Mouse (Mus musculus) left cerebral cortex, adult 11 months (tissue): Measurements from ENCODE around the gene Dpm3.
A peak's percentile ranks its signal among the peaks of the same experiment; 100 is the strongest.
"Not testable (repeated sequence)": the region's sequence is repeated elsewhere in the genome, so short reads cannot be mapped to it uniquely, and the experiment has no call there.

Experiments used
- DNase-seq: peaks from one replicate; pipeline ENCODE4 v3.0.0; 2022; ENCODE audit warnings: low spot score

The Dpm3 gene

DNA sequence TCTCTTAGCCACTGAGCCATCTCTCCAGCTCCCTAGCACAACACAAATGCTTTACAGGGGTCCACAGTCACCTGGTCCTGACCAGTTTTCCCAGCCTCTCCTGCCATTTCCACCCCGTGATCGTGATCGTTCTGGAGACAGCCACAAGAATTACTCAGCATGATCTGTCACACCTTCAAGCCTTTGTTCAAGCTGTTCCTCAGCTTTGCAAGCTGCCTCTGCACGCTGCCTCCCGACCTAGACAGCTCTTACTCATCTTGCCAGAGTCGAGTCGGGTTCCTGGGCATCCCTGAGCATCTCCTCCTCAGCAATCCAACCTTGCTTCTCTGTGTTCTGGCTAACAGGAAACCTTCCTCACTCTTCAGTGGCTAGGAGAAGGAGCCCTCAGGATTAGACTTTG, at the start of gene Dpm3:
Gene Dpm3 (plus strand): TSS at position 283 of the 400 bp plus-strand sequence.
- DNase-seq: no peak

DNA sequence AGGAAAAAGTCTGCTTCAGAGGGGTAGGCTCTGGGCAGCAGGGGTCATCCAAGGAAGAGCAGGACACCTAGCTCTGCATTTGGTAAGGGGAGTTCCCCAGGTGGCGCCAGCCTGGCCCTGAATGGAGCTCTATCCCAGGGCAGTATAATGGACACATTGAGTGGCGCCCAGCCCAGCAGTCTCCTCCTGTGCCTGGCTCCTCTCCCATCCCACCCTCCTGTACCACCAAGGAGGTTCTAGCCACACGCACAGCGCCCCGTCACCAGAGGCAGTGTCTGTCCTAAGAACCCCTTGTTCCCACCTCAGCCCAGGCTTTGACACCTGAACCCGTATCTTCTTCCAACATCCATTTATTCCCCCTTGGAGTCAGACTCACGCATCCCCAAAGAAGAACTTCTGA, 49.4 kb upstream of the Dpm3 start:
- no peak for DNase-seq

DNA sequence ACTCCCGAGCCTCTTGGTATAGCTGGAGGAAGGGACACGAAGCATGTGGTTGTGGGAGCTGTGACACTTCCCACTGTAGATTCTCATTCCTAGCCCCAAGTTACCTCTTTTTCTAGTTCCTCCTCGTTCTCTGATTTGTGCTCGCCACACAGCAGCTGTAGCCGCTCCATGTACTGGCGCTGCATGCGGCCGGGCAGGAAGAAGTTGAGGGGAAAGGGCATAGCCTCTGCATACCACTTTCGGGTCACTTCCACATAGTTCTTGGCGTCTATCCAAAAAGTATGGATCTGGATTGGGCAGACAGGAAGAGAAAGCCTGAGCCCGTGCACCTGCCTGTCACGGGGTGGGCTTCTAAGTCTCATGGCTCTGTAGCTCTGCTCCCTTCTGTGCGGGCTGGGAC, 49.0 kb upstream of the Dpm3 start:
- DNase-seq: no peak

DNA sequence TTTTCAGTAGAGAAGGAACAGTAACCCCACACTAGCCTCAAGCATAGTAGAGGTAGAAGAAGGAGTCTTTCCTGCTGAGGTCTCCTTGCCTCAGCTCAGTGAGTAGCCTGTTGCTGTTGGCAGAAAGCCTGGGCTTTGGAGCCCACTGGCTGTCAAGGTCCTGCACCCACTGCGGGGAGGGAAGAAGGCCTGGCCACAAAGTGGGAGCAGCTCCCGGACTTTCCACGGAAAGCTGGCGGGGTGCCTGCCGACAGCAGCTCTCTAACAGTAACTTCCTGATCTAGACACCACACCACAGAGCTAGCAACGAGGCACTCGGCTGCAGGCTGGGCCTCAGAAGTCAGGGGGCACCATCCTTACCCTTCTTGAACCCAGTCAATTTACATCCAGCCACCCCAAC, 48.4 kb upstream of the Dpm3 start:
- DNase-seq: no peak

DNA sequence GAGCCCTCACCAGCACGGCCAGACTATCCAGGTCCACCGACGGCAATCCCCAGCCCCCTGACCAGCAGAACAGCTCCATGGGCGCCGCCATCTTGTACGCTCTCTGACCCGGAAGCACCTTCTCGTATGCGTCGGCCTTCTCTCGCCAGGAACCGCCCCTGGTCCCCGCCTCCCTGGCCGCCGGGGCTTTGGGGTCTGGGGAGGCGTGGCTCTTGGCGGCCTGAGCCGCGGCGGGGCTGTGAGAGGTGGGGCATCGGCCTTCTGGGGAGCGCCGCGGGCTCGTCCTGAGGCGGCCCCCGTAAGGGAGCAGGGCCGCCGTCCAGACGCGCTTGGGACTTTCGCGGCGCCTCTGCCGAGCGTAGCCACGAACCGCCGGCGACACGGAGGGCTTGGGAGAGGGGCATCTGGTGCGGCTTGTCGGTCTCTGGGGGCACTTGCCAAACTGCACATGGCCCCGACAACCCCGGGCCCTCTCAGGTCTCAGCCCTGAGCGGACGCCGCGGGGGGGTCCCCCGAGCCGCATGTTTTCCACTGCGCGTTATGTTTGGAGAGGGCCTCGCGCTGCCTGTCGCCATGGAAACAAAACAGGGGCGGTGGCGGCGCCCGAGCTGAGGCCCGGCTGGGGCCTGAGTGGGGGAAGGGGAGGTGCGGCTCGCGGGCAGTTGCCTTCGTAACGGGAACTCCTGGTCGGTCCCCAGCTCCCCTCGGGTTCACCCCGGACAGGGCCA, 45.2 kb upstream of the Dpm3 start:
- DNase-seq: peak; percentile 83

DNA sequence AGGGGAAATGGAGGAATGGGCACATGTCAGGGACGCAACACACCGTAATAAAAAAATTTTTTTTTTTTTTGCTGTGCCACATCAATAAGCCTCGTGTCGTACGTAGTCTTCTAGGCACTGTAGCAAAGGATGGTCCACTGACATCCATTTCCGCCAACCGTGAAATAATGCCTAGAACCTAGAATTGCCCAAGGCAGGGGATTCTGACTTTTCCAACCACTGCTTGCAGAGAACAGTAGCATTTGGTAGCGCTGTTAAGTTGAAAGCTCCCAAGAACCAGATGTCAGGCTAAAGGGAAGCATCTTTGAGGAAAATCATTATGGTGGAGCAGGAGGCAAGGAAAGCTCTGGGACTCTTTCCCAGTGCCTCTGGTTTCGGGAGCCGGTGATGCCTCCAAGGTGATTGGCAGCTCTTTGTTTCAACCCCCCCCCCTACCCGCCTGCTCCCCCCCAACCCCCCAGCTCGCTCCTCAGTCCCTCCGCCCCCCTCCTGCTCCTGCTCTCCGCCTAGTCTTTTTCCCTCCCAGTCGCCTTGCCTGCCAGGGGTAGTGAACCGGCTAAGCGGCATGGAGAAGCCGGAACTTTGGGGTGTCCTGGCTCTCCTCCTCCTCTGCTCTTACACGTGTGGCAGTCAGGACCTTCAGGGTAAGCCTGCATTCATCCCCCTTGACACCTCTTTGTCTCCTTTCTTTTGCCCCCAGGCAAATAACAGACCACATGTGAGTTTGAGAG, 44.3 kb upstream of the Dpm3 start, which contains the start of gene Thbs3:
Gene Thbs3 (plus strand): TSS at position 500 of the 731 bp plus-strand sequence.
- DNase-seq: no peak

DNA sequence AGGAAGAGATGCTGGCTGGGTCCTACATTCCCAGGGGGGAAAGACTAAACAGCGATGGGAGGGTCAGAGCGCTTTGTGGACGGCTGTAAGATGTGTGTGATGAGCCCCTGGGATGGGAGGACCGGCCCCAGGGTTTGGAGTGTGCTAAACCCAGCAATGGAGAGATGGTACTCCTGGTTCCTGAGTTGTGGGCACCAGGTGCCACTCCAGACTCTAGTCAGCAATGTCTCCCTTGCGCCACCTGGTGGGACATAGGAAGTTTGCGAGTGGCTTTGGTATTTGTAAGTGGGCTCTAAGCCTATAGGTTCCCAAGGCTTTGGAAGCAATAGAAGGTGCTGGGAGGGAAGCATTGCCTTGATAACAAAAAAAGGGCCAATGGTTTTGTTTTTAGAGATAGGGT, 43.3 kb upstream of the Dpm3 start:
- peak; percentile 72 for DNase-seq

DNA sequence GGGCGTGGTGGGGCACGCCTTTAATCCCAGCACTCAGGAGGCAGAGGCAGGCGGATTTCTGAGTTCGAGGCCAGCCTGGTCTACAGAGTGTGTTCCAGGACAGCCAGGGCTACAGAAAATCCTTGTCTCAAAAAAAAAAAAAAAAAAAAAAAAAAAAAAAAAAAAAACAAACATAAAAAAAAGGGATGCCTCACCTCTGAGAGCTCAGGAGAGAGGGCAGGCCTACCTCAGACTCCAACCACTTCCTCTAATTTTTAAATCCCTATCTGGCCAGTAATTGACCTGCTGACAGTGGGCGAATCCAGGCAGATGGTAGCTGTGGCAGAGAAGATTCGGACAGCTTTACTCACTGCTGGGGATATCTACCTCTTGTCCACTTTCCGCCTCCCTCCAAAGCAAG, 42.8 kb upstream of the Dpm3 start:
- not testable (repeated sequence) for DNase-seq

DNA sequence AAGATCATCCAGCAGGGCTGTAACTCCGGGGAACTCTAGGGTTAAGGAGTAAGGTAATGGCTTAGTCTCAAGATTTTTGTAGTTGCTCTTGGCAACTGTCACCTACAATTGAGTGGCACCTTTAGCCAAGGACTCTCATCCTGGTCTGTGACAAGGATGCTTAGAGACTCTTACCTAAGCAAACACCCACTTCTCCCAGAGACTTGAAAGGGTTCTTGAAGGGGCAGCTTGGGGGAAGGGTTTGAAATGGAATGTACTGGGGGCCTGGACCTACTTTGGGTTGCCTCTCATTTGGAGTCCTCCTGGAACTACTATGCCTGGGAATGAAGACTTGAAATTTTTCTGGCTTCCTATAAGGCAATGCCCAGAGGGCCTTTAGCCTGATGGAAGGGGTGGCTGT, 40.9 kb upstream of the Dpm3 start:
- no peak for DNase-seq

DNA sequence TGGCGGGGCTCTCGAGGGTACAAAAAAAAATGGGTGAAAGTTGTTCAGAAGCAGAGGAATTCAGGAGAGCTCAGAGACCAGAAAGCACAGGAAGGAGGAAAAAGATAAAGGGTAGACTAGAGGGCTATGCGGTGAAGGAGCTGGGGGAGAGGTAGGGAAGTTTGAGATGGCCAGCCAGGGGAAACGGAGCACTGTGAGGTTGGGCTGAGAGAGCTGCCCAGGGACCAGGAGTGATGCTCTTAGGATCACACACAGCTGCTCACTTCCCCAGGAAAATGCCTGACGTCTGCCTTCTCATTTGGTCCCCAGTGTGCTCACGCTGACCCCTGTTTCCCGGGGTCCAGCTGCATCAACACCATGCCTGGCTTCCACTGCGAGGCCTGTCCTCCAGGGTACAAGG, 39.6 kb upstream of the Dpm3 start:
- DNase-seq: no peak

DNA sequence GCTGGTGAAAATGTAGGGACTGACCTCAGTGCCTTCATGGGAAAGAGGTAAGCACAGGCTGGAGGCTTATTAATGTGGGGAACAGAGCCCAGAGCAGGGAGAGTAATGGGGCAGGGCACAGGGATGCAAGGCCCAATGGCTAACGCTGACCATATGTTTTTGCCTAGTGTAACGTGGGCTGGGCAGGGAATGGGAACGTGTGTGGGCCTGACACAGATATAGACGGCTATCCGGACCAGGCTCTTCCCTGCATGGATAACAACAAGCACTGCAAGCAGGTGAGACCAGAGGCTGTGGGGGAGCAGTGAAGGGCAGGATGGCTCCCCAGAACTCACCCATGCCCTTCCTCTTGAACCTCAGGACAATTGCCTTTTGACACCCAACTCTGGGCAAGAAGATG, 38.0 kb upstream of the Dpm3 start:
- no peak for DNase-seq

DNA sequence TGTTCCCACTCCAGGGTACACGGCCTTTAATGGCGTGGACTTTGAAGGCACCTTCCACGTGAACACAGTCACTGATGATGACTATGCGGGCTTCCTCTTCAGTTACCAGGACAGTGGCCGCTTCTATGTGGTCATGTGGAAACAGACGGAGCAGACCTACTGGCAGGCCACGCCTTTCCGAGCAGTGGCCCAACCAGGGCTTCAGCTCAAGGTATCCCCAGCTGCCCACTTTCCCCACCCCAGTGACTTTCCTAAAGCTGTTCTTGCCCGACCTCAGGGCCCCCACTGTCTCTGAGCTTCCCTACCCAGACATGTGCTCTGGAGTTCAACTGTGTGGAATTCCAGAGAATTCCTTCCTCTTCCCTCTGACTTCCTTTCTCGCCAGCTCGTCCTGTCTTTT, 34.4 kb upstream of the Dpm3 start:
- DNase-seq: no peak

DNA sequence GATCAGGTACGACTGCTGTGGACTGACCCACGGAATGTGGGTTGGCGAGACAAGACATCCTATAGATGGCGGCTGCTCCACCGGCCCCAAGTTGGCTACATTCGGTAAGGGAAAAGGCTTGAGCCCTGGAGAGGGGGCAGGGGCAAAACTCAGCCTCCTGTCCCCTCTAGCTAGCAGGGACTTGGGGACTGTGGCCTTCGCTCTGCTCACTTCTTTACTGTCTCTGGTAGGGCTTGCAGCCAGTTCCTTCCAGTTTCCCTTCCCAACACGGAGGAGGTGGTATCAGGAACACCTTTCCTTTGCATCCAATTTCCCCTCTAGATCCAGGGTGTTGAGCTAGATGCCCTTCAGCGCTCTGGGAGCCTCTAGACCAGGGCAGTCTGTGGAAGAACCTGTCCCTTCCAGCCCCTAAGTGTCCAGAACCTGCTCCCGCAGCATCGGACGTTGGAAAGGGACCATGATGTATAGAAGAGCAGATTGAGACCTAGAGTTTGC, 33.8 kb upstream of the Dpm3 start:
- no peak for DNase-seq

DNA sequence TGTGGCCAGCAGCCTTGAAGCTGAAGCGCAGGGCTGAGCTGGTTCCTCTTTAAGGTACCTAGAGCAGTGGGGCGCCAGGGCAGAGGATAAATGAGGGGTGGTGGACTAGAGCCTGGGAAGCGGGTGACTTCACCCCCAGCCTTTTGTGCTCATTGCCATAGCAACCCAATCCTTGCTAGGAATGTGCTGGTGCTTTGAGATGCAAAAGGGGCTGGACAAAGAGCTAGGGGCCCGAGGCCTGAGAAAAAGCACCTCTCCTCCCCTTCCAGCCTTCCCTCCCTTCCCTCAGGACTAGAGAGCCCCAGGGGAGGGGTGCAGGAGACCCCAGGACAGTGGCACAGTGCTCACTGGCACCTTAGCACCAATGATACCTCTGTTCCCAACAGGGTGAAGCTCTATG, 33.2 kb upstream of the Dpm3 start:
- DNase-seq: no peak

DNA sequence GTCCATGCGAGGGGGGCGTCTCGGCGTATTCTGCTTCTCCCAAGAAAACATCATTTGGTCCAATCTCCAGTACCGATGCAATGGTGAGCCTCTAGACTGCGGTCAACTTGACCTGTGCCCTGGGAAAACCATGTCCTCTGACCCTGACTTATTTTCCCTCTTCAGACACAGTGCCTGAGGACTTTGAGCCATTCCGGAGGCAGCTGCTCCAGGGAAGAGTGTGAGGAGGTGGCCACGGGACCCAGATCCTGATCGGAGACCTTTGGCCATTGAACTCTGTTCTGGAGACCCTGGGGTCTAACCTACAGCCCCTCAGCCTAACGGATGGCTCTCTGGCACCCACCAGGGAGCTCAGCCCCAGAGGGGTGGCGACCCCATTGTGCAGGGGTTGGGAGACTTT, 32.8 kb upstream of the Dpm3 start:
- no peak for DNase-seq

DNA sequence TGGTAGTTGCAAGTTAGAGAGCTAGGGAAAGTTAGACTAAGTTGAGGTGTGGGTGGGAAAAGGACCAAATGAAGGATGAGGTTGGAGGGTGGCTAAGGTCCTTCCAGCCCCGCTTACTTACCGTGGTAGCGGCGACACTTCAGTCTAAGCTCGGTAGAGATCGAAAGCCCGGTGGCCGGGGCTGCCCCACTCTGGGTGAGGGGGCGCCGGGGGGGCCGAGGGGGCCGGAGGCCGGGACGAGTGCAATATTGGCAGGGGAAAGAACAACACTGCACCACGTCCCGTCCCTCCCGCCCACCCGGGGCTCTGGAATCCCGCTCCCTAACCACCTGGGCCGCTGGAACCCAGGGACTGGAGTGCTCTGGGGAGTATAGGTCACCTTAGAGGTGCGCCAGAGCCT, 32.3 kb upstream of the Dpm3 start, which contains the start of gene Mtx1:
Gene Mtx1 (minus strand): TSS at position 189 of the 400 bp plus-strand sequence.
- DNase-seq: no peak

DNA sequence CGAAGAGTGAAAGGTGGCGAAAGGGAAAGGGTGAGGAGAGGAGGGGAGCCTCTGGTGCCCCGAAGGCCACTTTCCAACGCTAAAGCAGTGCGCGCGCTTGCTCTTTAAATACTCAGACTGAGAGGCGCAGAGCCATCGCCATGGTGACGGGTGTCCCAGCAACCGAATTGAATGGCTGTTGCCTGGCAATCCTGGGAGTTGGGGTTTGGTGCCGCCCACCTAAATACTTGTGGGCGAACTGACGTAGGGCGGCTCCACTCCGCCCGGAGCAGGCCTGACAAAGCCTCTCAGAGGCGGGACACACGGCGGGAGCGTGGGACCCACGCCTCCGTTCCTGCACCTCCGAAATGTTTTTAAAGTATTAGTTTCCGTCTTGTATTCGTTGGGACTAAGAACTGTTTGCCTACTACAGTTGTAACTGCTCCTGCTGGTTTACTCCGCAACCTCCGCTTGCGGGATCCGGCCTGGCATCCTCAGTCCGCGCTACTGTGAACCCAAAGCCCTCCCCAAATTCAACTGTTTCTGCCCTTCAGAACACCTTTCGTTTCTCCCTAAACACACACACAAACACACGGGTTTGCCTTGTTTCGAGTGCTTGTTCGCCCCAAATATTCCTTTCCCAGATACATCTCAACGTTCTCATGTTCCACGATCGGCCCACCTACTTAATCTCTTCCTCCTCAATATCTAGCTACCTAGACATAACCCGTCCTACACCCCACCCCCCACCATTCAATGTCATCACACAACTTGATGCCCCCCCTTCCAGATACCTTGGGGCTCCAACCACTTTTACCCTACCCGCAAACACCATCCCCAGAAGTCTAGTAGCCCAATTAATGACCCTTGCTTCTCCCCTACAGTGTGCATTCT, 31.6 kb upstream of the Dpm3 start:
- peak; percentile 89 for DNase-seq

DNA sequence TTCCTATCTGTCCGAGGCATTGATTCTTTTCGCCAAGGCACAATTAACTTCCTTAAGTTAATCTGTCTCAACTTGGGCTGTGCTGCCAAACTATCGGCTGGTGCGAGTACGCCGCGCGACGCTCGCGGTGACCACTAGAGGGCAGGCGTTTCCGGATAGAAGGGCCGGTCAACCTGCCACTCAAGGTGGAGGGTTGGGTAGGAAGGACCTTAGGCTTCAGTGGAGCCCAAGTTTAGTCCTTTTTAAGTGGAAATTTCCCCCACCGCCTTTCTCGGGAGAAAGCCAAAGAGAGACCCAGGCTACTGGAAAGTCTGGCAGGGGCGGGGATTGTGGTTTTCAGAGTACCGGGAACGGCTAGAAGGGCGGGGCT, 31.0 kb upstream of the Dpm3 start:
- DNase-seq: no peak

DNA sequence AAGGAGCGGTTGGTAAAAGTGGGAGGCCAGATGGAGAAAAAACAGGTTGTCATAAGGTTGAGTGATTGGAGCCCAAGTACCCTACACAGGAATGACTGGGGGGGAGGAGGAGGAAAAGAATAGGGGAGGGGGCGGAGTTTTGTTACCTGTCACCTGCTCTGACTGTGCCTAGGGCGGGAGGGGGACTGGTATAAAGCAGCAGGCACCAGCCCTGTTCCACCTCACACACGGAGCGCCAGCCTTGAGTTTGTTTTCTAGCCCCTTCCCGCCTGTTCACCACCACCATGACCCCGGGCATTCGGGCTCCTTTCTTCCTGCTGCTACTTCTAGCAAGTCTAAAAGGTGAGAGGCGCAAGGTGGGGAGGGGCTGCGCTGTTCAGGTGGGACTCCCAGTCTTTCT, 30.3 kb upstream of the Dpm3 start, which contains the start of gene Muc1:
Gene Muc1 (plus strand): TSS at position 222 of the 400 bp plus-strand sequence.
- DNase-seq: no peak

DNA sequence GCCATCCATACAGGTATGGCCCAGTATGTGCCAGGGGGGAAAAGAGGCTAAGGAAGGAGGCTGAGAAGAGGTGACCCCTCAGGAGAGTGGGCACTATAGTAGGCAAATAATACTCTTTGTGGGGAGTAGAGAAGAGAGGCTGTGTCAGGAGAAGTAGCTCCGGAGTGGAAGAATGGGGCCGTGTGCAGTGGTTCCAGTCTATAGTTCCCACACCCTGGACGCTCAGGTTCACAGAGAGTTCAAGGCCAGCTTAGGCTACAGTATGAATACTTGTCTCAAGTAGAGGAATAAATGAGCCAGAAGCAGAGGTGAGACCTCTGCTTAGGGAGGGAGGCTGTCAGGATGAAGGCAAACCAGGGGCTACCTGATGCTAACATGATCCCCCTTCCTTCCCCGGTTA, 29.9 kb upstream of the Dpm3 start:
- DNase-seq: no peak

DNA sequence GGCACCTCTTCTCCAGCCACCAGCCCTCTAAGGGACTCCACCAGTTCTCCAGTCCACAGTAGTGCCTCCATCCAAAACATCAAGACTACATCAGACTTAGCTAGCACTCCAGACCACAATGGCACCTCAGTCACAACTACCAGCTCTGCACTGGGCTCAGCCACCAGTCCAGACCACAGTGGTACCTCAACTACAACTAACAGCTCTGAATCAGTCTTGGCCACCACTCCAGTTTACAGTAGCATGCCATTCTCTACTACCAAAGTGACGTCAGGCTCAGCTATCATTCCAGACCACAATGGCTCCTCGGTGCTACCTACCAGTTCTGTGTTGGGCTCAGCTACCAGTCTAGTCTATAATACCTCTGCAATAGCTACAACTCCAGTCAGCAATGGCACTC, 28.6 kb upstream of the Dpm3 start:
- DNase-seq: no peak

DNA sequence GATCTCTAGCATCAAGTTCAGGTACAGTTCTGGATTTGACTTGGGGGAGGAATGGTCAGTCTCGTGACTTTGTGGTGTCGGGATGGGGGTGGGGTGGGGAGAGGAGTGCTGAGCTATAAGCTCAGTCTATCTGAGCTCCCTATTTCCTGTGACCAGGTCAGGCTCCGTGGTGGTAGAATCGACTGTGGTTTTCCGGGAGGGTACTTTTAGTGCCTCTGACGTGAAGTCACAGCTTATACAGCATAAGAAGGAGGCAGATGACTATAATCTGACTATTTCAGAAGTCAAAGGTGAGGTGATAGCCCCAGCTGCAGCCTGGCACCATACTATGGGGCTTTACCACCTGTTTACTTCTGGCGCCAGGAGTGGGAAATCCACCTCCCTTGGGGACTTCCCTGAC, 27.8 kb upstream of the Dpm3 start:
- DNase-seq: no peak
